Mouse (Mus musculus) C2C12 (cell line): ENCODE data around the gene Il1rn.

Source experiments
- CEBPB ChIP-seq: IDR thresholded peaks from one replicate; pipeline ENCODE4 v1.6.1; 2011; ENCODE audit warnings: low read depth, mild to moderate bottlenecking, control low read depth, moderate library complexity
- CTCF ChIP-seq: IDR thresholded peaks from one replicate; pipeline ENCODE4 v1.5.1; 2011; ENCODE audit not compliant: control insufficient read depth, insufficient read depth, insufficient read length
- FOSL1 ChIP-seq: IDR thresholded peaks from one replicate; pipeline ENCODE4 v1.8.0; 2011; ENCODE audit warnings: mild to moderate bottlenecking, low read length; ENCODE audit not compliant: poor library complexity, insufficient read depth, severe bottlenecking
- MAX ChIP-seq: IDR thresholded peaks from one replicate; pipeline ENCODE4 v1.6.1; 2011; ENCODE audit warnings: mild to moderate bottlenecking, control low read depth
- MYOG ChIP-seq: IDR thresholded peaks from one replicate; pipeline ENCODE4 v1.6.1; 2011; ENCODE audit not compliant: control insufficient read depth, insufficient read length; ENCODE audit errors: extremely low read depth
- USF1 ChIP-seq: IDR thresholded peaks from one replicate; pipeline ENCODE4 v1.6.1; 2011; ENCODE audit warnings: low read depth, mild to moderate bottlenecking, control low read depth, moderate library complexity

DNA sequence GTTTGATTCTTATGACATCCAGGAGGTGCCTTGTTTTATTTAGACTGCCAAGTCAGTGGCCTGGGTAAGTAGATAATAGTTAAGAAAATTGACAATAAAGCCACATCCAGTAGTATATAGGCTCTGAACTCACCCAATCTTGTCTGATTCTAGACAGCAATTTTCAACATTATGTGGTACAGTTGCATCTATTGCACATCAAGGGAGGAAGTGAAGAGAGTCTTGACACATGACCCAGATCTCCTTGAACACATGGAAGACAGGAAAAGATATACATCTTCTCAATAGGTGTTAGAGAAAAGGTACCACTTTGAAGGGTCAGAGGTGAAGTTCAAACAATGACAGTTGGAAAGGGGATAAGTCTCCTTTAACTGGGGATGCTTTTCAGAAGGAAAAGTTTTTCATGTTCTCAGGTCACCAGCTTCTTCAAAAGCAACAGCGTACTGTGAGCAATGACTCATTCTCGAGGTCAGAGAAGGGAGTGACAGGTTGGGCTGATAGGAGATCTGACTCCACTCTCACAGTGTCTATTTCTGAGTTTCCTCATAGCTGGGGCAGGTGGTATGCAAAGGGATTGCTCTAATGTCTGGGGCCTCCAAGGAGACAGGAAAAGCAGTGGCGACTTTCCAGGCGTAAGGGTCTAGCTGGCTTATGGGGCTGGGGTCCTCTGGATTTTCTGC is 18.6 kb upstream of the Il1rn start:
- no peak for TF ChIP-seq FOSL1
- no peak for TF ChIP-seq CTCF
- no peak for TF ChIP-seq MAX
- TF ChIP-seq USF1 = no peak
- TF ChIP-seq MYOG = no peak
- no peak for TF ChIP-seq CEBPB
